Mouse (Mus musculus) cerebellum, adult 2 months (tissue): ENCODE results near the gene Homer1. TPM values are rescaled to one million over a fixed set of nuclear protein-coding genes. Genes with fewer than 3 reads are reported as not detected.

ENCODE experiments used
- DNase-seq, 2 experiments: peaks; one replicate each; pipeline ENCODE4 v3.0.0; 2021
- H3K27ac ChIP-seq: fragments of 200-500 bp; 2 replicates; pipeline ENCODE4 v1.5.1; 2012; ENCODE audit warnings: low read length, control low read depth, inconsistent platforms; ENCODE audit not compliant: insufficient read depth
- H3K27me3 ChIP-seq: fragments of 200-500 bp; 2 replicates; pipeline ENCODE4 v1.6.1; 2012; ENCODE audit warnings: inconsistent platforms, mild to moderate bottlenecking, low read length, moderate library complexity; ENCODE audit not compliant: control insufficient read depth, insufficient read depth
- H3K4me1 ChIP-seq: fragments of 200-500 bp; 2 replicates; pipeline ENCODE4 v1.6.1; 2011; ENCODE audit warnings: low read length; ENCODE audit not compliant: control insufficient read depth, insufficient read depth
- H3K4me3 ChIP-seq: fragments of 200-500 bp; replicated peaks from 2 replicates; pipeline ENCODE3; 2011; ENCODE audit warnings: mild to moderate bottlenecking, low read depth, low read length, control low read depth; ENCODE audit not compliant: insufficient read depth
- CTCF ChIP-seq: fragments of 200-500 bp; IDR thresholded peaks from 2 replicates; pipeline ENCODE4 v1.5.1; 2011; ENCODE audit warnings: low read depth, mild to moderate bottlenecking, control low read depth, low read length, moderate library complexity, borderline replicate concordance; ENCODE audit not compliant: insufficient read depth
- POLR2A ChIP-seq: fragments of 200-500 bp; IDR thresholded peaks from 2 replicates; pipeline ENCODE4 v1.6.1; 2011; ENCODE audit warnings: low read length, control low read depth, borderline replicate concordance; ENCODE audit not compliant: insufficient read depth
- WGBS: fragments of 180-500 bp; shearing (Covaris S2); methylation state at CpG from one replicate; pipeline ENCODE4 v1.1.7; 2018; 5-methylcytosine and 5-hydroxymethylcytosine counted together
- polyA plus RNA-seq: library from polyadenylated mRNA; depleted of rRNA; stranded (reverse); fragments of >200 nt; gene quantifications from 2 replicates; pipeline ENCODE4 v1.2.3, GENCODE M21; 2012

Gene Homer1
- polyA plus RNA-seq, 1 experiment: 15.7 TPM

DNA sequence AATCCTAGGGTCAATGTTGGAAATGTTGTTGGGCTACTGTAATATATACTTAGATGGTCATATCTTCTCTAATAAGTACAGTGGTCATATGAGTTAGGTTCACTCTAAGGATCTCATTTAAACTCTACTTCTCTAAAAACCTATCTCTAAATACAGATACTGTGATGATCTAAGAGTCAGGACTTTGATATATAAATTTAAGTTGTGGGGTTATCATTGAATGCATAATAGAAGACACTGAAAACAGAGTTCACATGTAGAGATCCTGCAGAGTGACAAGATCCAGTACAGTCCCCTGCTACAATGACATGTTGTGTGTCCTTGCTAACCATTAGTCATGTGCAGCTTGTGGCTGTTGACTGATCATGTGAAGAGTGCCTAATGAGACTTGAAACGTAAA is 85.7 kb downstream of the Homer1 start:
- 70% methylated on average over 1 of the region's 1 CpGs for WGBS
- no peak overlapping the region for H3K4me3 ChIP-seq
- no peaks in the 10 kb centered on the region for H3K4me1 ChIP-seq
- TF ChIP-seq CTCF (no peak), POLR2A (no peak)
- DNase-seq: no peak
- H3K27me3 ChIP-seq: no peaks in the 10 kb centered on the region
- H3K27ac ChIP-seq: no peak overlapping the region

DNA sequence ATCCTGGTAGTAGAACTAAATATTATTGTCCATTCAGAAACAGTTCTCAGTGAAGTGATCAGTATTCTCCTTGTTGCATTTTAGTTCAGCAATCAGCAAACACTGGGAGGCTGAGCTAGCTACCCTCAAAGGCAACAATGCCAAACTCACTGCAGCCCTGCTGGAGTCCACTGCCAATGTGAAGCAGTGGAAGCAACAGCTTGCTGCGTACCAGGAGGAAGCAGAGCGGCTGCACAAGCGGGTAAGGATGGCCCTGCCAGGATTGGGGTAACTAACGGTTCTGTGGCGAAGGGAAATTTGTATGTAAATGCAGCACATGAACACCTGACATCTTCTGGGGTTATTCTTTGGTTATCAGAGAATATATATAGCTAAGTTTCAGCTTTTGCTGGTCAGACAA is 88.0 kb downstream of the Homer1 start:
- 11% methylated on average over 5 of the region's 5 CpGs for WGBS
- Histone ChIP-seq H3K27ac (no peak overlapping the region), H3K27me3 (no peaks in the 10 kb centered on the region), H3K4me1 (no peaks in the 10 kb centered on the region), H3K4me3 (no peak overlapping the region)
- DNase-seq: peak; percentile 63 to 76
- no peak for TF ChIP-seq POLR2A
- TF ChIP-seq CTCF: no peak

DNA sequence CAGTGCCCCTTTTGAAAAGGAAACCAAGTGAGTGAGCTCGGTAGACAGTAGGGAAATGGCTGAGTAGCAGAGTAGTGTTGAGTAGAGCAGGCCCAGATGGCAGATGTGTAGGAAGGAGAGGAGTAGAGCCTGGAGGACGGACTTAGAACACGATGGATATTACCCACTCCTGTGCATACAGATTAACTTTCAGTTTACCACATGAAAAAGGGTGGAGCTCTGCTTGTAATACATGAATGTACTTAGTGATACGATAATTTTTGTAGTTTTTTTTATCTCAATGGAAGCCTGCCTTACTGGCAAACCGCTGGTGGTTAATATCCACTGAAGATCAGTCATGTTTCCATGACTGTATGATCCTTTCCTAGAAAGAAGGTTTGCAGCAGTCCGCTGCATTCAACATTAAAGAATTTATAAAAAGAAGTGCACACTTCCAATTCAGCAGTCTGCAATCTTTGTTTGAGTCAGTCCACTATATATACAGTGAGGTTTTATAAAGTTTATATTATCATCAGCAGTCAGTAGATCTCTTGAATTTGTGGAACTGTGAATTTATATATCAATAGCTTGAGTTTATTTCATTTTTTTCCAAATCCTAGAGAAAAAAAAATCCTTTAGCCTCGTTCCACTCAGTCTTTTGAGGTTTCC is 89.3 kb downstream of the Homer1 start:
- TF ChIP-seq CTCF (no peak), POLR2A (no peak)
- Histone ChIP-seq H3K4me3 (no peak overlapping the region), H3K27ac (no peak overlapping the region), H3K4me1 (no peaks in the 10 kb centered on the region), H3K27me3 (no peaks in the 10 kb centered on the region)
- no peak for DNase-seq
- 75% methylated on average over 7 of the region's 7 CpGs for WGBS

GRCm38 (mm10) chr13:93389242-93389625 is 89.8 kb downstream of the Homer1 start:
- Histone ChIP-seq H3K27ac (no peak overlapping the region), H3K4me1 (no peaks in the 10 kb centered on the region)
- WGBS: 71% methylated on average over 2 of the region's 2 CpGs

GRCm38 (mm10) chr13:93399710-93400216 is 100.3 kb downstream of the Homer1 start:
- DNase-seq: peak; percentile 66 to 90
- no peaks in the 10 kb centered on the region for H3K27me3 ChIP-seq
- H3K4me1 ChIP-seq: peaks cover 20% of the 10 kb centered on the region; the same call in 1 of the 2 replicates
- WGBS: 5% methylated on average over 5 of the region's 5 CpGs
- H3K4me3 ChIP-seq: no peak overlapping the region
- TF ChIP-seq POLR2A (no peak), CTCF (no peak)
- H3K27ac ChIP-seq: peak overlapping the region; percentile 99

More at GRCm38 (mm10) chr13:93389242-93389625, 89.8 kb downstream of the Homer1 start:
- DNase-seq: no peak
- TF ChIP-seq POLR2A: no peak
- TF ChIP-seq CTCF: no peak
- Histone ChIP-seq H3K4me3 (no peak overlapping the region), H3K27me3 (no peaks in the 10 kb centered on the region)

DNA sequence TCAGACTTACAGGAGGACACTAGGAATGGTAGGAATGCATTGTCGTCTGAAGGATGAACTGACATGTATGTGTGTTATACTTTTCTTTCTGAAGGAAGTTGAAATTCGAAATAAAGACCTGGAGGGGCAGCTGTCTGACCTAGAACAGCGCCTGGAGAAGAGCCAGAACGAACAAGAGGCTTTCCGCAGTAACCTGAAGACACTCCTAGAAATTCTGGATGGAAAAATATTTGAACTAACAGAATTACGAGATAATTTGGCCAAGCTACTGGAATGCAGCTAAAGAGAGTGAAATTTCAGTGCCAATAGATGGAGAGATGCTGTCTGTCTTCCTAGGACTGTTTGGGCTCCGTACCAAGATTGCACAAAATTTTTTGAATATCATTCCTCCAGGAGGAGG is 102.5 kb downstream of the Homer1 start:
- no peaks in the 10 kb centered on the region for H3K27me3 ChIP-seq
- peak overlapping the region; percentile 28; the same call in 1 of the 2 replicates for H3K27ac ChIP-seq
- no peak overlapping the region for H3K4me3 ChIP-seq
- 41% methylated on average over 7 of the region's 7 CpGs for WGBS
- TF ChIP-seq CTCF (no peak), POLR2A (no peak)
- peaks cover 20% of the 10 kb centered on the region; the same call in 1 of the 2 replicates for H3K4me1 ChIP-seq
- peak in 1 of 2 experiments; percentile 57 for DNase-seq

- no peaks in the 10 kb centered on the region for H3K27me3 ChIP-seq
- 91% methylated on average over 5 of the region's 5 CpGs for WGBS
- TF ChIP-seq POLR2A: no peak
- no peak for TF ChIP-seq CTCF
- peaks cover under 1% of the 10 kb centered on the region; the same call in 1 of the 2 replicates for H3K4me1 ChIP-seq
- H3K27ac ChIP-seq: no peak overlapping the region
- no peak overlapping the region for H3K4me3 ChIP-seq
- DNase-seq: no peak
Measured at GRCm38 (mm10) chr13:93406855-93407254, 107.4 kb downstream of the Homer1 start.

- Histone ChIP-seq H3K4me3 (no peak overlapping the region), H3K27me3 (no peaks in the 10 kb centered on the region), H3K4me1 (no peaks in the 10 kb centered on the region; the same call in 1 of the 2 replicates), H3K27ac (no peak overlapping the region)
- no peak for TF ChIP-seq POLR2A
- no peak for TF ChIP-seq CTCF
- WGBS: 87% methylated on average over 4 of the region's 4 CpGs
- DNase-seq: no peak
Measured at GRCm38 (mm10) chr13:93410343-93410742, 110.9 kb downstream of the Homer1 start.
